Mouse (Mus musculus): ENCODE data around the gene Zcchc24.
A peak's percentile ranks its signal among the peaks of the same experiment; 100 is the strongest.
"Not testable (repeated sequence)": the region's sequence is repeated elsewhere in the genome, so short reads cannot be mapped to it uniquely, and the experiment has no call there.

The Zcchc24 gene

DNA sequence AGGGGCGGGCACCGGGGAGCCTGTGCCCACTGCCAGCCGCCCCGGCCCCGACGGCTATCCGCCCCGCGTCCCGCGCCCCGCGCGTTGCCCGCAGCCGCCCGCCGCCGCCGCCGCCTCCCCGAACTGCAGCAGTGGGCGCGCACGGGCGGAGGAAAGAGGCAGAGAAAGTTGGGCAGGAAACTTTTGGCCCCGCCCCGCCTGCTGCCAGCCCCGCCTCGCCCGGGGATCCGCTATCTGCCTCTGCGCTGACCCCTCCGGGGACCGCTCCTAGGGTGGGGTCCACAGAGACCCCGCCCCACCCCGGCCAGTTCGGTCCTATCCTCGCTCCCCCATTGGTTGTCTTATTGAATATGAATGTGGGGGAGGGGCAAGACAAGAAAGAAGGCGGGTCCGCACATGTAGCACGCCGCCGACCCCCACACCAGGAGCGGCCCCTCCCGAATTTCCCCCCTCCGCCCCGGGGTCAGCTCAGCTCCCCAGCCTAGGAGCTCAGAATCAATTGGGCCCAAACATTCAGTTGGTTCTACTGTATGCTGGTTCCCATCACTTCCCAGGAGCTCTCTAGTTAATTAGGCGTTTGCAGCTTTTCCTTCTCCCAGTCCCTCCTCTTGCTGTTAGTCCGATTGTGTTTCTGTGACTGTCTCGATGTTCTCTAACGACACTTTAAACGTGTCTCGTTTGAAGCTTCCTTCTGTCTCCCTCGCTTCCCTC is at the start of gene Zcchc24:
Gene Zcchc24 (minus strand): TSS at position 125 of the 711 bp plus-strand sequence.
- DNase-seq (ENCODE audit: low spot score in 2 of 2) = peak; percentile 55 to 62

DNA sequence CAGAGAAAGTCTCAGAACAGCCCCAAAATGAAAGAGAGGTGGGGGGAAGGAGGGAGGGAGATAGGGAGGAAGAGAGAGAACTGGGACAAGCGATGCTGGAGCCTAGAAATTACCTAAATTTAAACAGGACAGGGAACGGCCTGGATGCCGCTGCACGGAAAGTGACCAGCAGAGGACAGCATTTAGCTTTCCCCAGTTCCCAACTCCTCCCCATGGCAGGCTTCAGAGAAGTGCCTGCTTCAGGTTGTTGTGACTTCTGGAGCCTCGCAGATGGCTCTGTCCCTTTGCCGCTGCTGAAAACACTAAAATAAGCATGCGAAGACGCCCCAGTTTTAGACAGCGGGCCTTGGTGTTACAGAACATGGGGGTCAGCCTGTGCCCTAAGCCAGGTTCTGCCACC is 47.6 kb upstream of the Zcchc24 start:
- peak; percentile 33 to 45 for DNase-seq (ENCODE audit: low spot score in 2 of 2)

DNA sequence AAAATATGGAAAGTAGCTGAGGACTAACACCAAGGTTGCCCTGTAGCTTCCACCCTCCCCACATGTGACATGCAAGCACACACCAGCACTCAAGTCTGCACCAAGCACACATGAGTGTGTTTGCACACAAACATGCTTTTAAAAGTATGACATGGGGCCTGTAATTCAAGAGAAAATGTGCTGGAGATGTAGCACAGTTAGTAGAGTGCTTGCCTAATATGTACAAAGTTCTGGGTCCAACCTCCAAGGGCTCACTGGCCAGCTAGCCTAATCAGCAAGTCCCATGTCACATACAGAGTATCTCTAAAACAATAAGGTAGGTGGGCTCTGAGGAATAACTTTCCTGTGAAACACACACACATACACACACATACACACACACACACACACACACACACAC is 45.3 kb upstream of the Zcchc24 start:
- DNase-seq (ENCODE audit: low spot score in 2 of 2) = no peak

DNA sequence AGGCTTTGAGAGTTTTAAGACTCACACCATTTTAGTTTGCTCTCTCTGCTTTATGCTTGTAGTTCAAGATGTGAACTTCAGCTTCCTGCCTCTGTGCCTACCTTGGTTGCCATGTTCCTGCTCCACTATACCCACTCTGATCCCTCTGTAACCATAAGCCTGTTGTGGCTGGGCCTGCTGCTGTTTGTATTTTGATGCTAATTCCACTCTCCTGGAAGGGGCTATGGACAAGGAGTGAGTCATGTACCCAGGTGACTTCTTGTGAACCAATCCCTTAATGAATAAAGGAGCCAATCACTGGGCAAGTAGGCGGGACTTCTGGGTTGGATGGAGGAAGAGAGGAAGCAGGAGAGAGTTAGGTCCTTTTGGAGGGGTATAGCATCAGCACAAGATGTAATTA is 42.2 kb upstream of the Zcchc24 start:
- not testable (repeated sequence) for DNase-seq (ENCODE audit: low spot score in 2 of 2)

DNA sequence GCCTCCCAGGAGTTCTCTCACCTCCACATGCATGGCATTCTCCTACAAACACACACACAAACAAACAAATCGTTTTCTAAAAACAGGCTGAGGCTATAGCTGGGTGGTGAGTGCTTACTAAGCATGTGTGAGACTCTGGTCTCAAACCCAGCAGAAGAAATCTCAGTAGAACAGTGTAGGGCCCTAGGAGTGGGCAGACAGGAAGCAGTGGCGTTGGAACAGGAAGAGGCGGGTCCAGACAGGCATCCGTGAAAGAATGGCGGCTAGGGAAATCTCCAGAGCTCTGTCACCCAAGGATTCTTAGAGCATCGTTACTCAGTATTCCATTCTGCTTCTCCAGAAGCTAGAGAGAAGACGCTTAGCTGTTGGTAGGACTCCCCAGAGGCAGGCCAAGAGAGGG is 37.7 kb upstream of the Zcchc24 start:
- DNase-seq (ENCODE audit: low spot score in 2 of 2) = no peak

DNA sequence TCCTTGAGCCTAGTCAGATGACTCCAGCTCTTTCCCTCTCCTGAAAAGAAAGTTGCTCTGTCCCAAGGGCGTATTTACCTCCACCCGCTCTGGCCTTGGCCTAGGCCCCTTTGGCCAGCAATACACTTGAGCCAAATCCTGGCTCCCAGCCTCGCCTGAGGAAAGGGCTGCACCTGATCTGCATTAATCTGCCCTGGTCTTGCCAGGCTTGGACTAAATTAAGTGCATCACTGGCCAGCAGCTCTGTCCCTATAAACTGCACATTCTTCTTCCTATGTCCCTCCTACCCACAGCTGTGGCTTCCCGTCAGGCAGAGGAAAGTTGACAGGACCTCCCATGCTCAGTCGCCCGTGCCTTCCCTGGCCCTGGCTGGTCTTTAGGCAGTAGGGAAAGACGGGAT is 37.0 kb upstream of the Zcchc24 start:
- DNase-seq (ENCODE audit: low spot score in 2 of 2) = no peak

DNA sequence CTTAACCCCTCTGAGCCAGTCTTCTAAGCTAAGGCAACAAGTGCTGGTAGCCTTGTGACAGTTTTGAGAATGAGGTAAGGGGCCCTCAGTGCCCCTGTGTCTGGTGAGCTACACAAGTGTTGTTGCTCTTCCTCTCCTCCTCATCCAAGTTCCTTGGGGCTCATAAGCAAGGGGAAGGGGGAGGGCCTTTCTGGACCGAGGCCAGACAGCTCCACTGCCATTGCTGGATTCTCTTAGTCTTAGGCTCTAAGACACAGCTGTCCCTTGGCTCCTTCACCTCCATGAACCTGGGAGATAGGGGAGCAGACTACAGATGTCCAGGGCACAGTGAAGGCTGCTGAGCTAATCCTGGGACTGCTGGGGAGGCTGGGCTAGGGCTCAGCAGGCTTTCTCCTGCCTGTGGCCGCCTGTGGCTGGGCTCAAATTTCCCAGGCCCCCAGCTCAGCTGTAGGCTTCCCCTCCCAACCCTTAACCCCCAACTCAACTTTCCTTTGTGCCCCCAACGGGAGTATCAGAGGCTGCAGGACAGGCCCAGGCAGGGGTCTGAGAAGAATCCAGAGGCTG is 34.5 kb upstream of the Zcchc24 start:
- no peak for DNase-seq (ENCODE audit: low spot score in 2 of 2)

DNA sequence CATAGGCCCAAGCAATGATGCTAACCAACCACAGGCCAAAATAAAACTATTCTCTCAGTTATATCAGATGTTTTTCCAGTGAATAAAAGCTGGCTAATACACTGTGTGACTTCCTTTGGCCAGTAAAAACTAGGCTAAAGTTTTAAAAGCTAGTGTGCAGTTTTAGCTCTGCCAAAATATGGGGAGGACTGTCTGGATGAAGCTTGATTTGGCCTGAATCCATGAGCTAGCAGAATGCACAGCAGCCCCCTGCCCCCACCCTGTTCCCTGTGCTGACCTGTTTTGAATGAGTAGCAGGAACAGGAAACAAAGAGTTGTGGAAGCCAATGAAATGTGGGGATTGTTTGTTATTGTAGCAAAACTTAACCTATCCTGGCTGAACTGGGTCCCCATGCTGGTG is 33.7 kb upstream of the Zcchc24 start:
- DNase-seq (ENCODE audit: low spot score in 2 of 2) = no peak

DNA sequence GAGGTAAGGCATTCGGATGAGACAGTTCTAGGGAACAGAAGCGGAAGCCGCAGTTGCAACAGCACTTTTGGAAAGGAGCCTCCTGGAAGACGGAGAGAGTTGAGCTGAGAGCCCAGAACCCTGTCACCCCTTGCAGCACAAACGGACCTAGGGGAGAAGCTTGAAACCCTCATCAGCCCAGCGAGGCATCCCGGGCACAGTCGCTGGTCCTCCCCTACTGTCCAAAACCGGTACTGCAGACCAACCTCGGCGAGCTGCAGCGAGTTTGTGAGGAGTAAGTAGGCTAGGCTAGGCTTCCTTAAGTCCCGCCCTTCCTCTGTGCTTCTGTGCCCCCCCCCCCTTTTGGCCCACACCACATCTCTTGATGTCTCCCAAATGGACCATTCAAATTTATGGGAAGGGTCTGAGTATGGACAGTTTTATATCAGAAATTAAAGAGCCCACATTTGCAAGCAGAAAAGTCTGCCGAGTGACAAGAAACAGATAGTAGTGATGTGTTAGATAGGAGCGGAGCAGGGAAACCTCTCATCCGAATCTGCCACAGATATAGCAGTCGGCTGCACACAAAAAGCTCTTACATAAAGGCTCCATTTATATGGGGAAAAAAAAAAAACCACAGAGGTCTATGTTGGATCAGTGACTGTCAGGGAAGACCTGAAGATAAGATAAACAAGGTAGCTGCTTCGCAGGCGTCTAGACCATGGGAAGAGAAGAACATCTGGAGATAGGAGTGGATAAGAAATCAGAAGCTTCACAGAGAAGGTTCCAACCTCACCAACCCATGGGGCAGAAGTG is 31.5 kb upstream of the Zcchc24 start:
- DNase-seq (ENCODE audit: low spot score in 2 of 2) = peak; percentile 75 to 81

DNA sequence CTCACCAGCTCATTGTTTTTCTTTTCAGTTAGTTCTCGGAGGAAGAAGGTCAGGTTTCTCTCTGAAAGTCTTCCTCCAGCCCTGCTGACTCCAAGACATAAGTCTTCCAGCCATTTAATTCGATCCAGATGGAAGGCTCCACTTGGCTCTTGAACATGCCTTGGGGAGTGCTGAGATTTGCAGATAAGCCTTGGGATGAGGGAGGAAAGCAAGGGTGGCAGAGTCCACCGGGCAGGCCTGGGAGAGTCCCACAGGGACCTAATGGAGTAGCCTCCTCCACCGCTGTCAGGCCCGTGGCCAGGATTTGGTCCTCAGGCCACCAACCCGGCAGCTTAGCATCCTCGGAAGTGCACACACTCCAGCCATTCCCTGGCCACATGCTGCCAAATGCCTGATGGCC is 27.8 kb upstream of the Zcchc24 start:
- no peak for DNase-seq (ENCODE audit: low spot score in 2 of 2)

DNA sequence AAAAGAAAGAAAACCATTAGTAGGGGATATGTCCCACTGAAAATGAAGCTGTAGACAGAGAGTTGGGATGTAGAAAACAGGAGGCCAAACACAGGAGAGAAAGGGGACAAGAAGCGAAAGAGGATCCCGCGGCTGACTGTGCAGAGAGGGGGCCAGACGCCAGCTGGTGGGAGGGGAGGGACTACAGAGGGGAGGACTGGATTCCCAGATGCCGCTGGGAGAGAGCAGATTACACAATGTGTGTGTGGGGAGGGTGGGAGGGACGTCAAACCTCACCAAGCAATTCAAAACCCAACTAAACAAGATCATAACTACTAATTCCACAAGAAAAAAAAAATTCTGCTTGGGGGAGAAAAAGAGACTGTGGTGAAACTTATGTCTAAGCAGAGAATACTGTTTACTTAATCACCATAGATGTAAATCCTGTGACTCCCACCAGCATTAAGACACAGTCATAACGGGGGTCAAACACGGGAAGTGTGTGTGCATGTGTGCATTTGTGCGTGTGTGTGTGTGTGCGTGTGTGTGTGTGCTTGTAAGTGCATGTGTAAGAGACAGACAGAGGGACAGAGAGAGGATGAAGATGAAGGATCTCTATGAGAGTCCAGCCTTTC is 26.8 kb upstream of the Zcchc24 start:
- no peak for DNase-seq (ENCODE audit: low spot score in 2 of 2)

DNA sequence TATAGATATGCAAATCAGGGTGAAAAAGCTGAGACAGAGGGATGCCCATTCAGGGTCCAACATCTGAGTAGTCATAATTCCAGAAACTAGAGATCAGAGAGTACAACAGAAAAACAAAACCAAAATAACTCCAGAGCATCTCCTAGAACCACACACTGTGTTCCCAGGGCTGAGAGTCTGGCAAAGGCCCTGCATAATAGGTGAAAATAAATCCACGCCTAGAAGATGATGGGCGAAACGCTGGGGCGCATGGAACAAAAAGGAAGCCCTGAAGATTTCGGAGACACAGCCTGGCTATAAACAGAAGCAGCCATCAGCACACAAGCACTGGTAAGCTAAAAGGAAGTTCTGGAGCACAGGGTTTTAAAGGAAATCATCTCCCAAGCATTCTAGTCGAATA is 26.2 kb upstream of the Zcchc24 start:
- no peak for DNase-seq (ENCODE audit: low spot score in 2 of 2)

DNA sequence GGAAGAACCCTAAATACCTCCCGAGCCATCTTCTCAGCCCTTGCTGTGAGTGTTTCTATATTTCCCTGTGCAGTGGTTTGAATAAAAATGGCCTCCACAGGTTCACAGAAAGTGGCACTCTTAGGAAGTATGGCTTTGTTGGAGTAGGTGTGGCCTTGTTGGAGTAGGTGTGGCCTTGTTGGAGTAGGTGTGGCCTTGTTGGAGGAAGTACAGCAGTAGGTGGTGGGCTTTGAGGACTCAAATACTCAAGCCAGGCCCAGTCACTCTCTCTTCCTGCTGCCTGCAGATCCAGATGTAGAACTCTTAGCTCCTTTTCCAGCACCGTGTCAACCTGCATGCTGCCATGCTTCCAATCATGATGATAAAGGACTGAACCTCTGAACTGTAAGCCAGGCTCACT is 25.5 kb upstream of the Zcchc24 start:
- DNase-seq (ENCODE audit: low spot score in 2 of 2) = no peak

DNA sequence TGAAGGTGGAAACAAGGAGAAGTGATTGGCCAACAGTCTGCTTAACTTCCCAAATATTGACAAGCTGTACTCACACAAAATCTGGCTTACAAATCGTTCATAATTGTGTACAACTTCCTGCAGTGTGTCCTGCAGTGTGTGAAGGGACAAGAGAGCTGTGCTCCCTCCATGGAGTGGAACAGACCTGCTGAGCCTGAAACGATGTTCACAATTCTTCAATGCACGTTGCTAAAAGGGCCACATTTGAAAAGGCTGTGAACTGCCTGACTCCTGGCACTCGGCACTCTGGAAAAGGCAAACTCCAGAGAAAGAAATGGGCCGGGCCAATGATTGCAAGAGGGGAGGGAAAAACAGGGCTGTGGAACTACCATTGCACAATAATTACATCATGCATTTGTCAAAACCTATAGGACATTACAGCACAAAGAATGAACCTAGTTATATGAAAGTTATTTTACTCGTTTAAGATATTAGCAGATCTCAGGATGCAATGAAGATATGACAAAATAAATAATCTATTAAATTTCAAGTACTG is 22.0 kb upstream of the Zcchc24 start:
- DNase-seq (ENCODE audit: low spot score in 2 of 2) = no peak

DNA sequence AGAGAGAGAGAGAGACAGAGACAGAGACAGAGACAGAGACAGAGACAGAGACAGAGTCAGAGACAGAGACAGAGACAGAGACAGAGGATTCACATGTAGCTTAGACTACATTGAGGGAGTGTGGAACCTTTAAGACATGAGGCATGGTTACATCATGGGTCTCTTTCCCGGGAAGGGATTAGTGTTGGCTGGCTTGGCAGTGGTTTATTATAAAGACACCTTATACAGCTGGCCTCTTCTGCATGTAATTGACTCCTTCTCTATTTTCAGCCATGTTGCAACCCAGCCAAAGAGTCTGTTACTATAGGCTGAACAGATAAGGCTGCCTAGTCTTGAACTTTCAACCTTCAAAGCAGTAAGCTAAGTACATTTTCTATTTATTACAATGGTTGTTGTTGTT is 21.1 kb upstream of the Zcchc24 start:
- DNase-seq (ENCODE audit: low spot score in 2 of 2) = no peak

DNA sequence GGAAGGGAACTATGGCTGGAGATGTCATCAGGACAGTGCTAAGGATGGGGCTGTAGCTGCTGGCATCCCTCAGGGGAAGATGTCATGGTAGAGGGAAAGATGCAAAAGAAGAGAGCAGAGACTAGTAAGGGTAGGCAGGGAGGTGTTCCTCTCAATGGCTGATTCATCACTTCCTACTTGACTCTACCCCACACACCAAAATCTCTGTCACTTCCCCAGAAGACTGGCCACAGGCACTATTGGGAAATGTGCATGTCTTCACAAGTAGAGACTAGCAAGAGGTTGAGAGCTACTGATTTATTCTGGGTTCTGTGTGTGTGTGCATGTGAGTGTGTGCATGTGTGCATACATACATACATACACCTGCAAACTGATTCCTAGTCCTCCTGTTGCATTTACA is 20.4 kb upstream of the Zcchc24 start:
- no peak for DNase-seq (ENCODE audit: low spot score in 2 of 2)

DNA sequence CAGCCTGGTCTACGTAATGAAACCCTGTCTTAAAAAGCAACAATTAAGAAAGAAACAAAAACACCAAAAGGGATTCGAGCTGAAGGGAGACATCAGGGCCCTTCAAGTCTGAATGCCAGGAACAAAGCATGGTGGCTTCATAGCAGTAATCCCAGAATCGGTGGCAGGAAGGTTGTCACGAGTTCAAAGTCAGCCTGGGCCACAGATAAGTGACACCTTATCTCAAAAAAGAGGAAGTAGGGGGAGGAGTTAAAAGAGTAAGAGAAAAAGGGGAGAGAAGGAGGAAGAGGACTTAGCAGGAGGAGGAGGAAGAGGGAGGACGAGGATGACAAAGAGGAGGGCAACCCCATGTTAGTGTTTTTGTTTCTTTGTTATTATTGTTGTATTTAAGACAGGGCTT is 19.4 kb upstream of the Zcchc24 start:
- DNase-seq (ENCODE audit: low spot score in 2 of 2) = no peak

DNA sequence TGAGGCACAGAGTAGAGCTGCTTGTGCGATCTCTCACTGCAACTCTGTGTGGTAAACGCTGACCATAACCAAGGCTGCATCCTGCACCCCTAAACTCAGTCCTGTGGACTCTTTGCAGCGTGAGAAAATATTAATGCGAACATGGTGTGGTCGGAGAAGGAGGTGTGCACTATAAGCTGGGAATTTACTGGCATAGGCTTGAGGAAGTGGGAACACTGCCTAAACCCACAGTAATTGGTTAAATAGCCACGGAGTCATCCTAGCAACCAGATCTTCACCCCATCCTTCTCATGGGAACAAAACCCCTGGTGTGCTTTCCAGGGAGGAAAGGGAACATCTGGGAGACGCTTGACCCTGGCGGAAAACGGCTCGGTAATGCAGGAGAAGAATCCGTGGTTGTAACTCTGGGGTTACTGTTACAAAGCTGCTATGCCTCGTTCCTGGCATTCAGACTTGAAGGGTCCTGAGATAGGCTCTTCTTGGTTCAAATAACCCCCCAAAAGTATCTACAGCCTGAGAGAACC is 18.6 kb upstream of the Zcchc24 start:
- DNase-seq (ENCODE audit: low spot score in 2 of 2) = no peak

DNA sequence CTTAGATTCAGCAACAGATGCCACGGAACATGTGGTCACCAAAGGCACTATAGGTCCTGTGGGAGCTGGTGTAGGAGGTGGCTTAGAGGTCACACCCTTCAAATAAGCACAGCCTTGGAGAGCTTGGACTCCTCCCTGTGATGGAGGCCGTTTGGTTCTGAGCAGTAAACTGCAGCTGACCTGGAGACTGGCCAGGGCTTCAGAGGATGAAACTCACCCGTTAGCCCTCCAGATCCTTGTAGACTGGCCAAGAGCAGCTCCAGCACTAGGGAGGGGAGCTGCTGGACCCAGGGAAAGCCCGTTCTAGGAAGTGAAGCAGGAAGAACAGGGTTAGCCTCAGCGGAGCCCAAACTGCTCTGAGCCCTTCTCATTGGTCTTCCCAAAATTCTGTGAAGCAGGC is 18.1 kb upstream of the Zcchc24 start:
- DNase-seq (ENCODE audit: low spot score in 2 of 2) = no peak

DNA sequence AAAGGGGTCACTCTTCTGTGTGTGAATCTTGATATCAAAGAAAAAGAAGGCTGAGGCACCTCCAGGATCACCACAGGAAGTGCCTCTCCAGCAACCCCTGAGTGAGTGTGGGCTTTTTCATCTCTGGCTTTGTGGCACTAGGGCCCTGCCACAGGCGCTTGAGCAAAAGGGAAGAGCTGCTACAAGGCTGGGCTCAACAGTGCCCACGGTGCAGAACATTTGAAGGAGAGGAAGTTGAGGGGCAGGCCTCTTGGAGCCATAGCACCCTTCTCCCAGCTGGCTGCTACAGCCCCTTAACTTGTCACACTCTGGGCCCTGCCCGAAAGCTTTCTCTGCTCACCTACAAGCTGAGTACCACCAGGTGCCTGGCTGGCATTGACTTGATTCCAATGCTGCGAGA is 16.4 kb upstream of the Zcchc24 start:
- DNase-seq (ENCODE audit: low spot score in 2 of 2) = no peak

DNA sequence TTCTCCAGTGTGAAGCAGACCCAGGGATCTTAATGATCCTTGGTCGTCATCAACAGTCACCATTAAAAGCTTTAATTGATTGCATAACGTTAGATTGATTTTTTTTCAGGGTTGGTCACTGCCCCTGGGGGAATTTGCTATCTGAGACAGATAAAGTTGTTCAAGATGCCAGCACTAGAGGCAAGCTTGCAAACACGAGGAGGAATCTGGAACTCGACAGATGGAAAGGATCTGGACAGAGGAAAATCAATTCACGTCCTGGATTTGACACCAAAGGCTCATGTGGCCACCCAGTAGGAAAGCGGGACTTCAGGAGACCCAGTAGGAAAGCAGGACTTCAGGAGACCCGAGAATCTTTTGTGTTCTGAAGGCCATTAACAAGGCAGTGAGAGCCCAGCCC is 14.4 kb upstream of the Zcchc24 start:
- no peak for DNase-seq (ENCODE audit: low spot score in 2 of 2)

DNA sequence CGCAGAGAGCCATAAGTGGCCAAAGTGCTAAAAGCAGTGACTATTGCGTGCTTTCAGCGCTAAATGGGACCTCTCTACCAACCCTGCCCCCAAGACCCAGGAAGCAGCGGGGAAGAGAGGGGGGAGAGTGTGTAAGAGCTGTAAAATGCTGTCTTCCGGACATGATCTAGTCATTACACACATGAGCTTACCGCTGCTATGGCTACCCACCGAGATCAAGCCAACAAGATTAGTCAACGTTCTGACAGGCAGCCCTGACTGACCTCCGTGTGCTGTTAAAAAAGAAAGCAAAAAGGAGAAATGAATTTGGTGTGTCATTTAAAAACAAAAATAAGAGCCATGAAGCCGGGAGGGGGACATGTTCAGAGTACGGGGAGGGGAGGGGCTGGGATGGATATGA is 11.8 kb upstream of the Zcchc24 start:
- DNase-seq (ENCODE audit: low spot score in 2 of 2) = no peak

Measured in frontal cortex, postnatal 25 days (tissue).